Mouse (Mus musculus): ENCODE results near the gene Myl6b. TPM values are rescaled to one million over a fixed set of nuclear protein-coding genes. Genes with fewer than 3 reads are reported as not detected.

Myl6b gene
- polyA plus RNA-seq, 1 experiment from 2014 or later = 2.4 TPM

DNA sequence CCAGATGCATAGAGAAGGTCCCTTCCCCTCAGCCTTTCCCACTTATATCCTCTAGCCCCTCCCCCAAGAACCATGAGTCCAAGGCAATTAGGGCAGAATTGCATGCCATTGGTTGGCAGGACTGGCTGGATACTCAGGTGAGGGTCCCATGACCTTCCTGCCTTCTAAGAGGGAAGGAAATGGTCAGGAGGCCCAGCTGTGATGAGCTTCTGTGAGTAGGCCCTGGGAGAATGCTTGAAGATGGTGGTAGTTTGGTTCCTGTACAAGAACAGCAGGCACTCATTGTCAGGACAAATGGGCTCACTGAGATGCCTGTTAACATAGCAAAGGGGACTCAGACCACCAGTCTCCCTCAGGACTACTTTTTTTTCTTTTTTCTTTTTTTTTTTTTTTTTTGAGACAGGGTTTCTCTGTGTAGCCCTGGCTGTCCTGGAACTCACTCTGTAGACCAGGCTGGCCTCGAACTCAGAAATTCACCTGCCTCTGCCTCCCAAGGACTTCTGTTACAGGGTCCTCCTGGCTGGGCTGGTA, 39.9 kb upstream of the Myl6b start:
- no peak for ATAC-seq (ENCODE audit: insufficient read depth, low FRiP score, low TSS enrichment)
- Histone ChIP-seq H3K9ac (ENCODE audit: low read length) (no peak overlapping the region), H3K4me3 (ENCODE audit: low read depth, low read length) (no peak overlapping the region), H3K36me3 (ENCODE audit: control insufficient read depth, insufficient read depth, low read length) (peaks cover 2% of the 10 kb centered on the region), H3K27ac (ENCODE audit: low read depth, low read length) (no peak overlapping the region), H3K27me3 (ENCODE audit: control insufficient read depth, insufficient read depth, low read length) (no peaks in the 10 kb centered on the region), H3K4me2 (ENCODE audit: low read depth) (no peak overlapping the region), H3K4me1 (ENCODE audit: control insufficient read depth, insufficient read depth, low read length) (no peaks in the 10 kb centered on the region), H3K9me3 (ENCODE audit: control insufficient read depth, low read length) (no peaks in the 10 kb centered on the region)
- no peak for DNase-seq (ENCODE audit: low spot score)
- WGBS = 83% methylated on average over 1 of the region's 1 CpGs

DNA sequence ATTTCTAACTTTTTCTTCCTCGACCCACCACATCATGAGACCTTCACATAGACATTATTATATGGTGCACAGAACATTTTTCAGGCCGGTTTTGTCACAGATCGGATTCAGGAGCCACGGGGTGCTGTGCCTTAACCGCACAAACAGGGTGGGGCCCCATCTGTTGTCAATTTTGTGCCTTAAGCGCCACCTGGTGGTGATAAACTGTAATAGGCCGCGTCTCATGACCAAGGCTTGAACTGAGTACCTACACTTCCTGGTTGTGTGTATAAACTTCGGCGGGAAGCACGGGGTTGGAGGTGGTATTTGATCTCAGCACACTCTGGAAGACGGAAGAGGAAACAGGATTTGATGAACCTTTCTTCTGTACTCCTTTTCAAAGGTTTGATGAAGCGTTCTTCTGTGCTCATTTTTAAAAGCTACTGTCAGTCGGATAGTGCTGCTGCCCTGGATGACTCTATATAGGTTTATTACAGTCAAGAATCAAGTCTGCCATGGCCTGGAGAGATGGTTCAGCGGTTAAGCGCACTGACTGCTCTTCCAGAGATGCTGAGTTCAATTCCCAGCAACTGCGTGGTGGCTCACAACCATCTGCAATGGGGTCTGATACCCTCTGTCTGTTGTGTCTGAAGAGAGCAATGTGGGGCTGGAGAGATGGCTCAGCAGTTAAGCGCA, 37.9 kb upstream of the Myl6b start:
- Histone ChIP-seq H3K36me3 (ENCODE audit: control insufficient read depth, insufficient read depth, low read length) (no peaks in the 10 kb centered on the region), H3K27me3 (ENCODE audit: control insufficient read depth, insufficient read depth, low read length) (no peaks in the 10 kb centered on the region), H3K4me2 (ENCODE audit: low read depth) (no peak overlapping the region), H3K4me1 (ENCODE audit: control insufficient read depth, insufficient read depth, low read length) (no peaks in the 10 kb centered on the region), H3K9me3 (ENCODE audit: control insufficient read depth, low read length) (no peaks in the 10 kb centered on the region), H3K27ac (ENCODE audit: low read depth, low read length) (no peak overlapping the region), H3K9ac (ENCODE audit: low read length) (no peak overlapping the region), H3K4me3 (ENCODE audit: low read depth, low read length) (no peak overlapping the region)
- WGBS = 17% methylated on average over 18 of the region's 18 CpGs
- peak; percentile 87 for DNase-seq (ENCODE audit: low spot score)
- peak; percentile 90 for ATAC-seq (ENCODE audit: insufficient read depth, low FRiP score, low TSS enrichment)

DNA sequence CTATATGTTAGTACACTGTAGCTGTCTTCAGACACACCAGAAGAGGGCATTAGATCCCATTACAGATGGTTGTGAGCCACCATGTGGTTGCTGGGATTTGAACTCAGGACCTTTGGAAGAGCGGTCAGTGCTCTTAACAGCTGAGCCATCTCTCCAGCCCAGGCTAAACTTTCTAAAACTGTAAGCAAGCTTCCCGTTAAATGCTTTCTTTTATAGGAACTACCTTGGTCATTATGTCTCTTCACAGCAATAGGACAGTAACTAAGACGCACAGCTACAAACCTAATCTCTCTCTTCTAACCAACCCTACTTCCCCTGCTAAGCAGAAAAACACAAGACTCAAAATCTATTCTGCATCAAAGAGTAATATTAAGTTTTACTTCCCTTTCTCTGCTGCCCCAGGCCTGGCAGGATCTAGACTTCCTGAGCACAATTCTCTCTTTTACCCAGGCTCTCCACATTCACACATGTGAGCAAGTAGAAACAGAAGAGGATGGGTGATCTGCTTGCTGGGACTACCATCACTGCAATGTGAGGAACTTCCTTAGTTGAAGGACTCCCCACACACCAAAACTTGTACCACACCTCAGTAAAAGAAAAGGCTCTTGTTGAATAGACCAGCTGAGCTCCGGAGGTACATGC, 37.3 kb upstream of the Myl6b start:
- H3K4me1 ChIP-seq (ENCODE audit: control insufficient read depth, insufficient read depth, low read length) = no peaks in the 10 kb centered on the region
- H3K36me3 ChIP-seq (ENCODE audit: control insufficient read depth, insufficient read depth, low read length) = no peaks in the 10 kb centered on the region
- no peak overlapping the region for H3K27ac ChIP-seq (ENCODE audit: low read depth, low read length)
- 74% methylated on average over 4 of the region's 4 CpGs for WGBS
- H3K4me2 ChIP-seq (ENCODE audit: low read depth) = no peak overlapping the region
- DNase-seq (ENCODE audit: low spot score) (no peak), ATAC-seq (ENCODE audit: insufficient read depth, low FRiP score, low TSS enrichment) (no peak)
- no peak overlapping the region for H3K4me3 ChIP-seq (ENCODE audit: low read depth, low read length)
- no peaks in the 10 kb centered on the region for H3K27me3 ChIP-seq (ENCODE audit: control insufficient read depth, insufficient read depth, low read length)
- H3K9me3 ChIP-seq (ENCODE audit: control insufficient read depth, low read length) = no peaks in the 10 kb centered on the region
- H3K9ac ChIP-seq (ENCODE audit: low read length) = no peak overlapping the region

DNA sequence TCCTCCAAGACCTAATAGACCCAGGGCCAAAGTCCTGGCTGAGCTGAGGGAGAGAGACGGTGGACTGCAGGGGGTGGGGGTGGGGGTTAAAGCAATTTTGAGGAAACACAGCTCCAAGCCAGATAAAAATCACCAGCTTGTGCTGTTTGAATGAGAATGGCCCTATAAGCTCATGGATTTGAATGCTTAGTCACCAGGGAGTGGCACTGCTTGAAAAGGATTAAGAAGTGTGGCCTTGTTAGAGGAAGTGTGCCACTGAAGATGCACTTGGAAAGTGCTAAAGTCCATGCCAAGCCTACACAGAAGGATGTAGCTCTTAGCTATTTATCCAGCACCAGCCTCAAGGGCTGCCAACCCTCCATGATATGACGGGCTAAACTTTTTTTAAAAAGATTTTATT, 36.7 kb upstream of the Myl6b start:
- Histone ChIP-seq H3K27ac (ENCODE audit: low read depth, low read length) (no peak overlapping the region), H3K36me3 (ENCODE audit: control insufficient read depth, insufficient read depth, low read length) (no peaks in the 10 kb centered on the region), H3K4me1 (ENCODE audit: control insufficient read depth, insufficient read depth, low read length) (no peaks in the 10 kb centered on the region), H3K4me2 (ENCODE audit: low read depth) (no peak overlapping the region), H3K9me3 (ENCODE audit: control insufficient read depth, low read length) (no peaks in the 10 kb centered on the region), H3K4me3 (ENCODE audit: low read depth, low read length) (no peak overlapping the region), H3K9ac (ENCODE audit: low read length) (no peak overlapping the region), H3K27me3 (ENCODE audit: control insufficient read depth, insufficient read depth, low read length) (no peaks in the 10 kb centered on the region)
- WGBS = 87% methylated on average over 2 of the region's 2 CpGs
- no peak for DNase-seq (ENCODE audit: low spot score)
- no peak for ATAC-seq (ENCODE audit: insufficient read depth, low FRiP score, low TSS enrichment)

DNA sequence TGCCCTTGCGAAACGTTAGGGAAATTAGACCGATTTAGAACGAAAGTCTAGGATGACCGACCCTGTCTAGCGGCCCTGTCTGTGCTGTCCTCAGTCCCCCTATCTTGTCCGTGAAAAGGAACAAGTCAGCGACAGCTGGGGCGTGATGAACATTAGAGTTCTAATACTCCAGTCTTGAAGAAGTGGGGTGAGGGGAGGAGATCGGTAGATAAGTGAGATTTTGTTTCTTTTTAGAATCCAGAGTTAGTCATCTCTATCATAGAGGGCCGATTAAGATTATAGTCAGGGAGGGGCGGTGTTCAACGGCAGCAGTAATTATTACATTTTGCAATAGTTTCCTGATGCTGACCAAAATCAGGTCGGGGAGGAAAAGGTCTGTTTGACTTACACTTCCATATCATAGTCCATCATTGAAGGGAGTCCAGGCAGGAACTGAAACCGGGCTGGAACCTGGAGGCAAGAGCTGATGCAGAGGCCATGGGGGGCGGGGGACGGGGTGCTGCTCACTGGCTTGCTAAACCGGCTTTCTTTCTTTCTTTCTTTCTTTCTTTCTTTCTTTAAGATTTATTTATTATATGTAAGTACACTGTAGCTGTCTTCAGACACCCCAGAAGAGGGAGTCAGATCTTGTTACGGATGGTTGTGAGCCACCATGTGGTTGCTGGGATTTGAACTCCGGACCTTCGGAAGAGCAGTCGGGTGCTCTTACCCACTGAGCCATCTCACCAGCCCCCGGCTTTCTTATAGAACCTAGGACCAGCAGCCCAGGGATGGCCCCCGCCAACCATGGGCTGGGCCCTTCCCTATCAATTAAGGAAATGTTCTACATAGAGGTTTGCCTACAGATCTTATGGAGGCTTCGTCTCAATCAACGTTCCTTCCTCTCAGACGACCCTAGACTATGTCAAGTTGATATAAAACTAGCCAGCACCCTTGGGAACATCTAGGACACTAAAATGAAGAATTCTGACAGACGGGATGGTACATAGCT, 28.2 kb upstream of the Myl6b start:
- Histone ChIP-seq H3K9ac (ENCODE audit: low read length) (no peak overlapping the region), H3K36me3 (ENCODE audit: control insufficient read depth, insufficient read depth, low read length) (no peaks in the 10 kb centered on the region), H3K4me1 (ENCODE audit: control insufficient read depth, insufficient read depth, low read length) (0 out of 2 replicates have a peak, but pooled peaks cover 2% of the 10 kb centered on the region), H3K27me3 (ENCODE audit: control insufficient read depth, insufficient read depth, low read length) (0 out of 2 replicates have a peak, but pooled peaks cover 2% of the 10 kb centered on the region), H3K9me3 (ENCODE audit: control insufficient read depth, low read length) (no peaks in the 10 kb centered on the region), H3K4me3 (ENCODE audit: low read depth, low read length) (peak overlapping the region; percentile 74), H3K4me2 (ENCODE audit: low read depth) (peak overlapping the region; percentile 99), H3K27ac (ENCODE audit: low read depth, low read length) (no peak overlapping the region)
- peak; percentile 2 for DNase-seq (ENCODE audit: low spot score)
- ATAC-seq (ENCODE audit: insufficient read depth, low FRiP score, low TSS enrichment) = peak; percentile 27; the same call in 1 of the 2 replicates
- WGBS = 30% methylated on average over 28 of the region's 28 CpGs

DNA sequence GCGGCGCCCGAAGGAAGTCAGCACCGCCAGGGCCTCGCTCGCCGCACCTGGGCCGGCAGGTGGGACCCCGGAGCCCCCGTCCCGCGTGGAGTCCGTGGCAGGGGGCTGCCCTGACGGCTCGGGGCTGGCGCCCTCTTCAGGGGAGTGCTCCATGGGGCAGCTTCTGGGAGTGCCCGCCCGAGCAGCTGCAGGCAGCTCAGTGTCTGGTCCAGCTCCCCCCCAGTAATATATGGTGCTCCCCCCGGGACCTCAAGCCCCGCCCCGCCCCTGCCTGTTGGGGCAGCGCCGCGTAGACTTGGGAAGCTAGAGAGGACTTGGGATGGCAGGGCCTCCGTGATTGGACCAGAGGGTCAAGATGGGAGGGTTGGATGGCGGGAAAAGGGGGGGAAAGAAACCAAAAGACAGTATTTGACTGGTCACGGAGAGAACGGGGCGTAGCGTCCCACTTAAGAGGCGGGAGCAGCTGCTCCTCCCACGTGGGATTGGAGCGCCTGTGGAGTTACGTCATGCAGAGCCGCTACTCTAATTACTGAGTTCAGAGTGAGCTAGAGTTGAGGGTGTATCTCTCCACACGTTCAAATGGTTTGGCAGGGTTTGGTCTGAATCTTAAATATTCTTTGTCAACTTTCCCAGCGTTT, 27.3 kb upstream of the Myl6b start, which contains the start of gene Esyt1:
Esyt1 (minus strand) TSS at position 201 of the 638 bp plus-strand sequence.
- 0 out of 2 replicates have a peak, but pooled peaks cover 2% of the 10 kb centered on the region for H3K27me3 ChIP-seq (ENCODE audit: control insufficient read depth, insufficient read depth, low read length)
- H3K4me2 ChIP-seq (ENCODE audit: low read depth) = peak within 1 kb of the TSS; percentile 99
- H3K4me1 ChIP-seq (ENCODE audit: control insufficient read depth, insufficient read depth, low read length) = 0 out of 2 replicates have a peak, but pooled peaks cover 2% of the 10 kb centered on the region
- H3K4me3 ChIP-seq (ENCODE audit: low read depth, low read length) = peak within 1 kb of the TSS; percentile 74
- peak within 1 kb of the TSS; percentile 75 for H3K9ac ChIP-seq (ENCODE audit: low read length)
- no peaks in the 10 kb centered on the region for H3K9me3 ChIP-seq (ENCODE audit: control insufficient read depth, low read length)
- H3K27ac ChIP-seq (ENCODE audit: low read depth, low read length) = peak within 1 kb of the TSS; percentile 62; the same call in 1 of the 2 replicates
- DNase-seq (ENCODE audit: low spot score) (peak; percentile 92), ATAC-seq (ENCODE audit: insufficient read depth, low FRiP score, low TSS enrichment) (peak; percentile 95)
- H3K36me3 ChIP-seq (ENCODE audit: control insufficient read depth, insufficient read depth, low read length) = no peaks in the 10 kb centered on the region
- under 1% methylated on average over 37 of the region's 37 CpGs for WGBS

DNA sequence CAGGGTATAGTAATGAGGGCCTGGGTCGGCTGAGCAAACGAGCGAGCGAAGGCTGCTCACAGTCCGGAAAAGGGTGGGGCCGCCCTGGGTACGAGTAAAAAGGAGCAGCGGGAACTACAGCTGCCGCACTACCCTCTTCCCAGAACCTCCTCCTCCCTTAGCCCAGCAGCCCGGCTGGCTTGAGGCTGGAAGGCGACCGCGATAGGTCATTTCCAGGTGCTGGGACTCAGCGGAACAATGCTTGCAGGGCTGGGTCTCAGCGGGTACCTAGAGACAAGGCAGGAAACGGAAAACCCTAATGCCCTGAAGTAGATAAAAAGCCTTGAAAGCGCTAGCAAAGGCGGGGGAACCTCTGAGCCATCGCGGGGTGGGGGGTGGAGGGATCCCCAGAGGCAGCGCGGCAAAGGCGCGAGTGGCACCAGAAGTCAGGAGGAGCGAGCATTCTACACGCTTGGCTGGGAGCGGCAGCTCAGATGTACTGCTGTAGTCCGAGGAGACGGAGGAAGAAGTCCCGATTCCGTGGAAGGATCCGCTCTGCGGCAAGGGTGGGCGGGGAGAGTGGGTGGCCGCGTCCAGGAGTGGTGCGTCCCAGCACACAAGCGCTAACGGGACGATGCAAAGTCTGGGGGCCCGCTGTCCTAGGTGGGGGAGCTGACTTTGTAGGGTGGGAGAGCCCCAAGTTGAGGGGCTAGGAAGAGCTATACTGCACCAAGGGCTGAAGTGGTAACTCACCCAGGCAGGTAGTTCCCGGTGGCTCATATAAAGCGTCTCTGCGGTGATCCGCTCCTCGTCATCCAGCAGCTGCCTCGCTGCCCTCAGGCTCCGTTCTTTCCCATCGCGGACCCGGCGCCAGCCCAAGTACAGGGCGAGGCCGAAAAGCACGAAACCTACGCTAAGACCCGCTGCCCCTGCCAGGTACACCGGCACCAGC, 26.5 kb upstream of the Myl6b start:
- Histone ChIP-seq H3K4me1 (ENCODE audit: control insufficient read depth, insufficient read depth, low read length) (0 out of 2 replicates have a peak, but pooled peaks cover 2% of the 10 kb centered on the region), H3K4me3 (ENCODE audit: low read depth, low read length) (peak overlapping the region; percentile 74), H3K27me3 (ENCODE audit: control insufficient read depth, insufficient read depth, low read length) (0 out of 2 replicates have a peak, but pooled peaks cover 2% of the 10 kb centered on the region), H3K9me3 (ENCODE audit: control insufficient read depth, low read length) (no peaks in the 10 kb centered on the region), H3K27ac (ENCODE audit: low read depth, low read length) (peak overlapping the region; percentile 62), H3K36me3 (ENCODE audit: control insufficient read depth, insufficient read depth, low read length) (0 out of 2 replicates have a peak, but pooled peaks cover 3% of the 10 kb centered on the region), H3K9ac (ENCODE audit: low read length) (peak overlapping the region; percentile 75), H3K4me2 (ENCODE audit: low read depth) (peak overlapping the region; percentile 99)
- DNase-seq (ENCODE audit: low spot score) (peak; percentile 68), ATAC-seq (ENCODE audit: insufficient read depth, low FRiP score, low TSS enrichment) (peak; percentile 41)
- WGBS = under 1% methylated on average over 56 of the region's 58 CpGs
